Mouse (Mus musculus) neural tube, embryonic 10.5 days (tissue): ENCODE measurements around the gene Btbd6.
A peak's percentile ranks its signal among the peaks of the same experiment; 100 is the strongest.

ENCODE experiments used
- DNase-seq: peaks from one replicate; pipeline ENCODE4 v3.0.0-alpha.2; 2017; ENCODE audit warnings: low spot score; ENCODE audit errors: extremely low spot score

The Btbd6 gene

GRCm38 (mm10) chr12:113004993-113005392 is 28.7 kb downstream of the Btbd6 start:
- DNase-seq = no peak

- no peak for DNase-seq
Measured at GRCm38 (mm10) chr12:113011702-113012360, 35.5 kb downstream of the Btbd6 start.

GRCm38 (mm10) chr12:113012443-113012842 is 36.2 kb downstream of the Btbd6 start:
- DNase-seq = no peak

GRCm38 (mm10) chr12:113013021-113013491 is 36.8 kb downstream of the Btbd6 start:
- DNase-seq = peak; percentile 34

- peak; percentile 93 for DNase-seq
Measured at GRCm38 (mm10) chr12:113013604-113014558, 37.6 kb downstream of the Btbd6 start, which contains the start of gene Pacs2. TSS of gene Pacs2 (plus strand) at chr12:113014508.

- DNase-seq = peak; percentile 65
Measured at GRCm38 (mm10) chr12:113014561-113015556, 38.6 kb downstream of the Btbd6 start.

GRCm38 (mm10) chr12:113015956-113016355 is 39.7 kb downstream of the Btbd6 start:
- DNase-seq = no peak

GRCm38 (mm10) chr12:113016976-113017375 is 40.7 kb downstream of the Btbd6 start:
- no peak for DNase-seq

GRCm38 (mm10) chr12:113017429-113017984 is 41.2 kb downstream of the Btbd6 start:
- DNase-seq = no peak

- DNase-seq = no peak
Measured at GRCm38 (mm10) chr12:113018763-113019162, 42.5 kb downstream of the Btbd6 start.

- no peak for DNase-seq
Measured at GRCm38 (mm10) chr12:113021488-113021887, 45.2 kb downstream of the Btbd6 start.

- DNase-seq = no peak
Measured at GRCm38 (mm10) chr12:113023082-113023481, 46.8 kb downstream of the Btbd6 start.

- DNase-seq = no peak
Measured at GRCm38 (mm10) chr12:113026557-113026956, 50.3 kb downstream of the Btbd6 start.

- no peak for DNase-seq
Measured at GRCm38 (mm10) chr12:113027495-113027894, 51.2 kb downstream of the Btbd6 start.

GRCm38 (mm10) chr12:113028067-113028466 is 51.8 kb downstream of the Btbd6 start:
- no peak for DNase-seq
